Mouse (Mus musculus) gastrocnemius, adult 18-20 months (tissue): ENCODE data around the gene Ddx39. TPM values are rescaled to one million over a fixed set of nuclear protein-coding genes. Genes with fewer than 3 reads are reported as not detected.

Experiments used
- DNase-seq: peaks from one replicate; pipeline ENCODE4 v3.0.0; 2021; ENCODE audit warnings: low spot score
- total RNA-seq, 2 experiments: library from RNA; stranded (reverse); gene quantifications; 2 replicates each; pipeline ENCODE4 v1.2.3; 2021

Gene Ddx39
- total RNA-seq, 2 experiments from 2014 or later, result 10.0 to 11.1 TPM

- peak; percentile 67 for DNase-seq
Measured at GRCm38 (mm10) chr8:83698661-83699453, 16.1 kb upstream of the Ddx39 start, which contains the start of gene Pkn1. TSS of gene Pkn1 (minus strand) at chr8:83699179.

DNA sequence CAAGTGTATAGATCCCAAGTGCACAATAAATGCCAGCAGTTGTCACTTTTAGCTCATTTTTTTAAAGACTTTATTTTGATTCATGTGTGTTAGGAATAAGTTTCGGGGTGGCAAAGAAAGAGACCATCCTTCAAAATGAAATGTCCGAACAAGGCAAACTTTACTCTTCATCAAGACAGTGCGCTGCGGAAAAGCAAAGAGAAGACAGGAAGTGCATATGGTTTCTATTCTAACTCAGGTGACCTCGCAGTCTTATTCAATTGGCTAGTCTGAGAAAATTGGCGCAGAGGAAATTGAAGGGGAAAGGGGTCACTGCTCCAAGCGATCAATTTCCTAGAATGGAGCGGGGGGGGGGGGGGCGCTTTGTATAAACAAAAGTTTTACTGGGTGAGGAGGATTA lies 15.4 kb upstream of the Ddx39 start:
- no peak for DNase-seq

DNA sequence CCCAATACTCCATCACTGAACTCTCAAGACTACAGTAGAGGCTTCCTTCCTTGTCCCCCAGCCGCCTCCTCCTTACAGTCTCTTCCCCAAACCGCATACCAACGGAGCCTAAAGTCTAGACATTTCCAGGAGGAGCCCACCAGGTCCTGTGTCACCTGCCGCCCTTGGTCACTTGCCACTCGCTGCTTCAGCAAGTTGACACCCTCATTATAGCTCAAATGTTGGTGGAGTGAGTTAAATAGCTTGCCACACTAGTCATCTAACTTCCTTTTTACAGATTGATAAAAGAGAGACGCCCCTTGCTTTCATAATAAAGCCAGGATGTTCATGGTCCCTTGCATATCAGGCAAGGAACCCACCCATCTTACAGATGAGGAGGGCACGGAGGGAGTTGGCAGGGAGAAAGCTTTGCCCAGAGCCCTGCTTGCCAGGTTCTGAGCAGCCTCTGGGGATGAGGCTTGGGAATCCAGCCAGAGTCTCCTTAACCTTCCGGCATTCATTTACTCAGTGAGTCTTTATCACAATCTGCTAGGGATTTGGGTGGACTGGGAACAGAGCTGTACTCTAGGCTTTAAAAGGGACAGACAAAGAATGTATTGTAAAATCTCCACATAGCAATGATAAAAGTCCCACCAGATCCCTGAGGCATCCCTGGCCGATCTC lies 14.4 kb upstream of the Ddx39 start:
- no peak for DNase-seq

GRCm38 (mm10) chr8:83703426-83703825 lies 11.6 kb upstream of the Ddx39 start:
- no peak for DNase-seq

- DNase-seq, result no peak
Measured at GRCm38 (mm10) chr8:83706411-83706810, 8.6 kb upstream of the Ddx39 start.

- no peak for DNase-seq
Measured at GRCm38 (mm10) chr8:83707554-83707953, 7.4 kb upstream of the Ddx39 start.

GRCm38 (mm10) chr8:83714676-83715030 lies 324 bp upstream of the Ddx39 start:
- DNase-seq, result no peak

DNA sequence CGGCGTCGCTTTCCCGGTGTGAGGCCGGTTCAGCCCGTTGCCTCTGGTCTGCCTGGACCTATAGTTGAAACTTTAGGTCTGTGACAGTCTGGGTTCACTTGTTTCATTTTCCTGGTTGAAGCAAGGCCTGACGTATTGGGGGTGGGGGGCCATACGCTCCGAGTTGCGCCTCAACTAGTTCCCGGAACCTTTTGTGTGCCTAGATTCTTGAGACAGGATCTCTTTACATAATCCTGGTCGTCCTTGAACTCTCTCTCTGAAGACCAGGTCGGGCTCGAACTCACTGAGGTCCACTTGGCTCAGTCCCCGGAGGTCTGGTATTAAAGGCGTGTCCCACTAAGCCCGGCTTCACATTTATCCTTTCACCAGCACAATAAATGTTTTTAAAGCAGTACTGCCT lies 794 bp downstream of the Ddx39 start:
- DNase-seq, result no peak

GRCm38 (mm10) chr8:83716563-83716962 lies 1.6 kb downstream of the Ddx39 start:
- DNase-seq, result no peak

GRCm38 (mm10) chr8:83719048-83719447 lies 4.1 kb downstream of the Ddx39 start:
- no peak for DNase-seq

- DNase-seq, result no peak
Measured at GRCm38 (mm10) chr8:83719693-83720092, 4.7 kb downstream of the Ddx39 start.

- DNase-seq, result no peak
Measured at GRCm38 (mm10) chr8:83721405-83722025, 6.5 kb downstream of the Ddx39 start.

DNA sequence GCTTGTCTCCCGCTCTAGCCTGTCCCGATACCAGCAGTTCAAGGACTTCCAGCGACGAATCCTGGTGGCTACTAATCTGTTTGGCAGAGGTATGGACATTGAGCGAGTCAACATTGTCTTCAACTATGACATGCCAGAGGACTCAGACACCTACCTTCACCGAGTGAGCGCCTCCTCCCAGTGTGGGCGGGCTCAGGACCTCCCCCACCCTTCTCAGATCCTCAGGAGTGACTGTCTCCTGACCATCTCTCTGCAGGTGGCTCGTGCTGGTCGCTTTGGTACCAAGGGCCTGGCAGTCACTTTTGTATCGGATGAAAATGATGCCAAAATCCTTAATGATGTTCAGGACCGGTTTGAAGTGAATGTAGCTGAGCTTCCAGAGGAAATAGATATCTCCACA lies 7.7 kb downstream of the Ddx39 start:
- DNase-seq, result no peak

- no peak for DNase-seq
Measured at GRCm38 (mm10) chr8:83723447-83724083, 8.6 kb downstream of the Ddx39 start.

GRCm38 (mm10) chr8:83724697-83725482 lies 9.9 kb downstream of the Ddx39 start:
- peak; percentile 73 for DNase-seq

DNA sequence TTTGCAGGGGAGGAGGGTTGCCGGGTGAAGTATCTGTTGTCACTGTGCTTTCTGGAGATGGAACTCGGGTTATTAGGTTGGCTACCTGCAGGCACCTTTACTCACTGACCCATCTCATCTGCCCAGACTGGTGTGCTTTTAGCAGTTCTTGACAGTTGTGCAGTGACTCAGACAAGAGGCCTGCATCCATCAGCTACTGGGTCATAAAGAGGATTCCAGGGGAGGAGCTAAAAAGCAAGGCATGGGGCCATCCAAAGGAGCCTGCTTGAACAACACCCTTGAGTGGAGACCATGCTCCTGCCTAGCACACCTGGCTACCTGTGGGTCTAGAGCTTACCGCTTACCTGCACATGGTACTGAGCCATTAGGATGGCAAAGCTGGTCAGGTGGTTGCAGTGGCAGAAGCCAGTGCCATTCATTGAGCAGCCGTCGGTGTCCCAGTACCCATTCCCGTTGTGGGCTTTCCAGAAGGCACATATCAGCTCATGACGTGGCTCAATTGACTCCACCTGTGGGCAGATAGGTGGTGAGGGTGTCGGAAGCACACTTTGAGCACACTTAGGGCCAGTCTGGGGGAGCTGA lies 10.6 kb downstream of the Ddx39 start:
- DNase-seq, result no peak

GRCm38 (mm10) chr8:83729009-83729807 lies 14.2 kb downstream of the Ddx39 start:
- DNase-seq, result no peak

DNA sequence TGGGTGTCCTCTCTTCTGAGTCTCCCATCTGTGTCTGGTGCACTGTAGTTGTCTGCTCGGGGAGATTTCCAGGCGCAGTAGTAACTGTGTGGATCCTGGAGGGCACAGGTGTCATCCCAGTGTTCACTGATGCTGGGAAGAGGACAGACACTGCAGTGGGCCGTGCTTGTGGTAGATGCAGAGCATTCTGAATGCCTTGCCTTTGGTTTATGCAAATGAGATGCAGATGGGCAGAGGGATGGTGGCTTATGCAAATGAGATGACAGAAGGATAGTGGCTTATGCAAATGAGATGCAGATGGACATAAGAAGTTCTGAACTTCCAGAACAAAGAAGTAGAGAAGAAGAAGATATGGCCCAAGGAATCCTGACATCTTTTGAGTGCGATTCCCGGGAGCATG lies 16.9 kb downstream of the Ddx39 start:
- no peak for DNase-seq

GRCm38 (mm10) chr8:83732919-83733318 lies 17.9 kb downstream of the Ddx39 start:
- no peak for DNase-seq

DNA sequence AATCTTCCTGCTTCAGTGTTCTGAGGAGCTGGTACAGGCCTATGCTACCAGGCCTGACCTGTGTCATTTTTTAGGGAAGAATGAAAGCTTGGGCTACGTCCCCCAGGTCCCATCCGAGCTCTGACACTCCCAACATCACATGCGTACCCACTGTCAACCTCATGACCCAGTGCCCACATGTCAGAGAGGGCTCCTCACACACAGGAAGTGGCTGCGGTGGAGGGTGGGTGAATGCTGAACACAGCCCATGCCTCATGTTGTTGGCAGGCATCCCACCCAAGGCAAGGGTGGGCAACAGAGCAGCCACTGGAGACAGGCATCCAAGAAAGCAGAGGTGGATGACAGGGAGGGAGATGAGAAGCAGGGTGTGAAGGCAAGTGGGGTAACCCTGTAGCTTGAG lies 21.7 kb downstream of the Ddx39 start:
- DNase-seq, result no peak
